Mouse (Mus musculus) bone marrow macrophage, adult 2 months (primary cell): ENCODE data around the gene Rps7. TPM values are rescaled to one million over a fixed set of nuclear protein-coding genes. Genes with fewer than 3 reads are reported as not detected.

ENCODE experiments used
- H3K27ac ChIP-seq: 2 replicates; pipeline ENCODE4 v1.5.1; 2012; ENCODE audit warnings: low read depth, low read length; ENCODE audit not compliant: insufficient read depth
- H3K4me1 ChIP-seq: 2 replicates; pipeline ENCODE4 v1.6.1; 2012; ENCODE audit warnings: low read length; ENCODE audit not compliant: control insufficient read depth, insufficient read depth
- H3K4me3 ChIP-seq: 2 replicates; pipeline ENCODE4 v1.5.1; 2012; ENCODE audit warnings: mild to moderate bottlenecking, low read length, moderate library complexity; ENCODE audit not compliant: insufficient read depth
- CTCF ChIP-seq: IDR thresholded peaks from 2 replicates; pipeline ENCODE4 v1.5.1; 2012; ENCODE audit warnings: low read depth, mild to moderate bottlenecking, low read length, moderate library complexity
- POLR2A ChIP-seq: IDR thresholded peaks from 2 replicates; pipeline ENCODE4 v1.6.1; 2012; ENCODE audit warnings: mild to moderate bottlenecking, low read depth, low read length, borderline replicate concordance
- polyA plus RNA-seq: library from polyadenylated mRNA; stranded (reverse); fragments of >200 nt; gene quantifications from 2 replicates; pipeline ENCODE4 v1.2.4, GENCODE M21; 2012; ENCODE audit not compliant: missing spikeins, insufficient read depth, insufficient read length

Rps7 gene
- polyA plus RNA-seq, 1 experiment: 814 TPM

DNA sequence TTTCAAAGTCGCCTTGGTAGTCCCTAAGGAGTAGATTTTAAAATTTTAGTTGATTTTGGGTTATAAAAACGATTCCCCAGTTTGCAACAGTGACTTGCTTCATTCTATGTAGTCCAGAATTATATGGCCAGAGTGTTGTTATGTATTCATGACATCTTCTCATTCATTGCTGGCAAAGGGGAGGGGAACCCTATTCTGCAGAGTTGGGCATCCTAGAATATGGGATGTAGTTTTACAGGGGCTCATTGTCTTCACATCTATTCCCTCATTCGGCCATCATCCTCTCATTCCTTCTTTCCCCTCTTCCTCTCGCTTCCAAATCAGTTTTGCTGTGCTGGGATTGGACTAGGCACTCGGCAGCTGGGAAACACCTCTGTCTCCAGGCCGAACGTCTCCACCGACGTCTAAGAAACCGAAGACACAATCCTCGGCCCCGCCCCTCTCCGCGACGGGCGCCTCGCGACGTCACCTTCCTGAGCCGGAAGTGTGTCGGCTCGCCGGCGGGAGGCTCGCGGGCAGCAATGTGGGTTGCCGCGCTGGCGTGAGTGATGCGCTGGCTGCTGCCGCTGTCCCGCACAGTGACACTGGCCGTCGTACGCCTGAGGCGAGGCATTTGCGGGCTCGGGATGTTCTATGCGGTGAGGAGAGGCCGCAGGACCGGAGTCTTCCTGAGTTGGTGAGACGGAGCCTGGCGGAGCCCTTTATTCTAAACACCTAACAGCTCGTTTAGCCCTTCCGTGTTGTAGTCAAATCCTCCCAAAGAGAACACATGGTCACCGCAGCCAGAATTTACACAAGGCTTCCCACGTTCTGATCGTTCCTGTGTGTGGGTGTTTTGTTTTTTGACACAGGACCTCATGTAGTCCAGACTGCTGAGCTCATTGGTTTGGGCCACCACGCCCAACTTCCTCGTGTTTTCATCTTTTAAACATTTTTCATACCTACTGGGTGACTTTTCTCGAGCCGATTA is 13.7 kb upstream of the Rps7 start, which contains the start of gene Rnaseh1:
Gene Rnaseh1 (plus strand): TSS at position 462 of the 970 bp plus-strand sequence.
- peak within 1 kb of the TSS; percentile 5 for H3K27ac ChIP-seq
- TF ChIP-seq CTCF (no peak), POLR2A (peak; percentile 57; the same call in 1 of the 2 replicates)
- H3K4me3 ChIP-seq: peak within 1 kb of the TSS; percentile 71
- H3K4me1 ChIP-seq: peaks cover 16% of the 10 kb centered on the region

DNA sequence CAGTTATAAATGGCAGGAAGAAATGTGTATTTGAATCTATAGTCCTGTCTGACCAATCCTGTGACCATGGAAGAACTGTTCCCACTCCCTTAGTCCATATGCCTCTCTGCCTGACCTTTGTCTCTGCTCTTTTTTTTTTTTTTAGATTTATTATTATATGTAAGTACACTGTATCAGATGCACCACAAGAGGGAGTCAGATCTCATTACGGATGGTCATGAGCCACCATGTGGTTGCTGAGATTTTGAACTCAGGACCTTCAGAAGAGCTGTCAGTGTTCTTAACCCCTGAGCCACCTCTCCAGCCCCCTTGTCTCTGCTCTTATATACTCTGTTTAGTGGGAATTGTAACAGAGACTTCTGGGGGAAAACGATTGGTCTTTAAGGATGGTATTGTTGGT is 3.0 kb upstream of the Rps7 start:
- no peak overlapping the region for H3K4me3 ChIP-seq
- no peak overlapping the region for H3K27ac ChIP-seq
- no peak for TF ChIP-seq CTCF
- no peak for TF ChIP-seq POLR2A
- peaks cover 10% of the 10 kb centered on the region for H3K4me1 ChIP-seq

DNA sequence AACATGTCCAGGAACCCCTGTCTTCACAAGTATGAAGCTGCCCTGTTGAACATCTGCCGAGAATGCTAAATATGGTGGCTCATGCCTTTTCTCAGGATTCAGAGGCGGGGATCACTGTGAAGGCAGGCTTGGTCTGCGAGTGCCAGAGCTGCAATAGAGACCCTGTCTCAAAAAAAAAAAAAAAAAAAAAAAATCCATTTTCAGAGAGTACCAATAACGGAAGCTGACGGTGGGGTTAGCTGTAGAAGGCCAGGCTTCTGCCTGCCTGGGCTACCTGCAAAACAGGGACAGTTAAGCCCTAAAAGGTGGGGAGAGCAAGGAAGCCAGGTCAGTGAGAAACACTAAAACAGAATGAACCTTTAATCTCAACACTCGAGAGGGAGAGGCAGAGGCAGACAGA is 790 bp upstream of the Rps7 start:
- Histone ChIP-seq H3K27ac (no peak overlapping the region), H3K4me1 (peaks cover 16% of the 10 kb centered on the region), H3K4me3 (peak overlapping the region; percentile 86)
- no peak for TF ChIP-seq CTCF
- TF ChIP-seq POLR2A: no peak

DNA sequence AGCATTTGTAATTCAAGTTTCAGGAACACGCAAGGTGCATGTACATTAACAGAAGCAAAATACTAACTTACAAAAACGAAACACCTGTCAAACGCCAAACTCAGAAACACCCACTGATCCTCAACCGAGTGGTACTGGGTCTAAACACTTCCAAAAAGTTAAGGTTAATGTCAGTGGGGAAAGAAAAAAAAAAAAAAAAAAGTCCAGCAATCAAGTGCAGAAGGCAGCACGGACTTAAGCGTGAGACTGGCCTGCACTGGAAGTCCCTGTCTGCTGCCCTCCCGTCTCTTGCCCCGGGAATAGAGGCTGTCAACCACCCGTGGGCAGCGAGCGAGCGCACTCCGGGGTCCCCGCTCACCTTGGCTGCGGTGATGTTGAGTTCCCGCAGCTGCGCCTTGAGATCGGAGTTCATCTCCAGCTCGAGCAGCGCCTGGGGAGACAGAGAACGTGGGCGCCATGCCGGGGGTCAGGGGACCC is 657 bp downstream of the Rps7 start:
- peak overlapping the region; percentile 63 for H3K27ac ChIP-seq
- peaks cover 16% of the 10 kb centered on the region for H3K4me1 ChIP-seq
- TF ChIP-seq POLR2A (no peak), CTCF (no peak)
- H3K4me3 ChIP-seq: peak overlapping the region; percentile 92

DNA sequence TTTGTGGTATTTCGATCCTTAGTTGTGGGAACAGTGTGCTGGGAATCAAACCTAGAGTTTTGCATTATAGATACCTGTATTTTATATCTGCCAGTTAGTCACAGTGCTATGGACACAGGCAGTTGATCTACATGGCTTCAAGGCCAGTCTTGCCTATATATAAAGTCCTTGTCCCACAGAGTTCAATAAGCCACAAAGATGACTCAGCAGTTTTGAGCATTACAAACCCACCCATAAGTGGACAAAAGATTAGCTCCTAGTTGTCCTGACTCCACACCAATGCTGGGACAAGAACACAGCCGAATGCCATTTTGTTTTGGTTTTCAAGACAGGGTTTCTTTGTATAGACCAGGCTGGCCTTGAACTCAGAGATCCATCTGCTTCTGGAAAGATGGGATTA is 7.3 kb downstream of the Rps7 start:
- TF ChIP-seq CTCF (no peak), POLR2A (no peak)
- H3K4me3 ChIP-seq: no peak overlapping the region
- no peak overlapping the region for H3K27ac ChIP-seq
- peaks cover 6% of the 10 kb centered on the region for H3K4me1 ChIP-seq

DNA sequence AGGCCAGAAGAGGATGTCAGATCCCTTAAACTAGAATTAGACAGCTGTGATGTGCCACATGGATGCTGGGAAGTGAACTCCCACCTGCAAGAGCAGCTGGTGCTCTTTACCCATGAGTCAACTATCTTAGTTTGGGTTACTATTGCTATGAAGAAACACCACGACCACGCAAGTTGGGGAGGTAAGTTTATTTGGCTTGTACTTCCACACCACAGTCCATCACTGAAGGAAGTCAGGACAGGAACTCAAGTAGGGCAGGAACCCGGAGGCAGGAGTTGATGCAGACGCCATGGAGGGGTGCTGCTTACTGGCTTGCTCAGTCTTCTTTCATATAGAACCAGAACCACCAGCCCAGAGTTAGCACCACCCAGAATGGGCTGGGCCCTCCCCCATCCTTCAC is 8.7 kb downstream of the Rps7 start:
- Histone ChIP-seq H3K27ac (no peak overlapping the region), H3K4me1 (no peaks in the 10 kb centered on the region), H3K4me3 (no peak overlapping the region)
- no peak for TF ChIP-seq POLR2A
- TF ChIP-seq CTCF: no peak

DNA sequence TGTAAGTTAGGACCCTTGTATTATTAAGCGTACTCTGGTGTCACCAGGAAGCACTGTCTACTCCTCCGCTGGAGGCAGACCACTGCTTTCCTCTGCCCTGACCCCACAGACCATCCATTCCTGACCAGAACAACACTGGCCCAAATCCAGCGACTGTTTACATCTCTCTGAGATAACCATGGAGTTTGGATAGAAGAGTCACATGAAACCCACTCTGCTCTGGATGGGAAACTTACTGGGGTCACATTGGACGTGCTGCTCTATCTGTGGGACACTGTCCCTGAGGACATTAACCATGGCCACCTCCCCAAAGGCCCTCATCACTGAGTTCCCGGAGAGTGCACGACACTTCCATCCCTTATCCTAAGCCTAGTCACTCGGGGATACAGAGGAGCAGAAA is 10.3 kb downstream of the Rps7 start:
- Histone ChIP-seq H3K4me3 (no peak overlapping the region), H3K27ac (no peak overlapping the region), H3K4me1 (no peaks in the 10 kb centered on the region)
- no peak for TF ChIP-seq CTCF
- TF ChIP-seq POLR2A: no peak

DNA sequence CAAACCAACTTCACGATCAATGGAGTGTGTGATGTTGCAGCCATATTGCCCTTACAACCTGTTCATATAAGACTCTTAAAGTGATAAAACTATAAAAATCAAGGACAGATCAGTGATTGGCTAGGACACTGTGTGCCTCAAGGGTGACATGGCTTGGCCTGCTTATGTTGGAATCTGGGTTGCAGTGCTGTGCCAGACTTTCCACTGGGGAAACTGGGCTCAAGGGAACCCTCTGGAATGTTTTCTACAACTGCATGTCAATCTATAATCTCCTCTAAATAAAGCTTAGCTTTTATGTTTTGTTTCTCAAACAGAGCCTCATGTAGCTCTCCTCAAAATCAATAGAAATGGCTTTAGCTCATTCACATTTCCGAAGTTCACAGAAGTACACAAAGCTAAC is 11.5 kb downstream of the Rps7 start:
- Histone ChIP-seq H3K4me1 (no peaks in the 10 kb centered on the region), H3K27ac (no peak overlapping the region), H3K4me3 (no peak overlapping the region)
- TF ChIP-seq CTCF: no peak
- no peak for TF ChIP-seq POLR2A

DNA sequence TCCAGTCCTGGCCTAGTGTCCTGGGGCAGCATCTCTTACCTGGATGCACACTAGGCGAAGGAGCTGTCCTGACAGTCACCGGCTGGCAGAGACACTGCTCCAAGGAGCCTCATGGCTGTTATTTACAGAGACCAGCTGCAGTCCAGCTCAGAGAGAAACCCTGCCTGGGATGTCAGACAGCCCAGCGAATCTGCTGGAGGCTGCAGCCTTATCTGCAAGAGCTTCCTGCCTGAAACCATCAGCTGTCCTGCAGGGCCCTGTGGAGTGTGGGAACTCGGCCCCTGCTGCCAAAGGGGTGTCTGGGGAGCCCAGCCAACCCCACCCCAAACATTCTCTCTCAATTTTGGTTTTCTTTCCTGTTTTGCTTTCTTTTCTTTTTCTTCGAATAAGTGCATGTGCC is 12.6 kb downstream of the Rps7 start, which contains the start of gene Colec11:
Gene Colec11 (minus strand): TSS at position 183 of the 400 bp plus-strand sequence.
- TF ChIP-seq CTCF (no peak), POLR2A (no peak)
- Histone ChIP-seq H3K27ac (no peak within 1 kb of the TSS), H3K4me3 (no peak within 1 kb of the TSS), H3K4me1 (no peaks in the 10 kb centered on the region)

DNA sequence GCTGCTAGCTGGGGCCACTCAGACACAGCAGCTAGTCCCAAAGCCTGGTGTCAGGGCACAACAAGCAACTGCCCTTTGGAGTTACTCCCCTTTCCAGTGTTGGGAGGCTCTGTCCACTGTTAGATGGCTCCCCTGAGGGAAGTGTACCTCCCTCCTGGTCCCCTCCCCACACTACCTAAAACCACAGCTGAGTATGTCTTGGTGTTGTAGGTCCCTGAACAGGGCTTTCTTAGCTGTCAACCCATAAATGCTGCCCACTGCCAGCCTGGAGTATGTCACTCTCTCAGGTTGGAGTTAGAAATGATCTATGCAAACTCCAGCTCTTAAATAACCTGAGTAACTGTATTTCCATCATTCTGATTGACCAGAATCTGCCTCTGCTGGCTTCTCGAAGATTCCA is 13.1 kb downstream of the Rps7 start:
- Histone ChIP-seq H3K4me1 (no peaks in the 10 kb centered on the region), H3K4me3 (no peak overlapping the region), H3K27ac (no peak overlapping the region)
- no peak for TF ChIP-seq CTCF
- TF ChIP-seq POLR2A: no peak
